ENCODE assay signal across 24 mouse cellular contexts in the genomic region with DNA sequence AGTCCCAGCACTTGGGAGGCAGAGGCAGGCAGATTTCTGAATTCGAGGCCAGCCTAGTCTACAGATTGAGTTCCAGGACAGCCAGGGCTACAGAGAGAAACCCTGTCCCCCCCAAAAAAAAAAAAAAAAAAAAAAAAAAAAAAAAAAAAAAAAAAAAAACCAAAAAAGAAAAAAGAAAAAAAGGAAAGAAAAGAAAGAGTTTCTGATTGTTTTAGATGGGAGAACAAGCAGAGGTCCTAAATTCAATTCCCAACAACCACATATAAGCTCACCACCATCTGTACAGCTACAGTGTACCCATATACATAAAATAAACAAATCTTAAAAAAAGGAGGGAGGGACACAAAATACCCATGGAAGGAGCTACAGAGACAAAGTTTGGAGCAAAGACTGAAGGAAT. TPM values are rescaled to one million over a fixed set of nuclear protein-coding genes. Genes with fewer than 3 reads are reported as not detected.
"Had no signal": no experiment of that assay in that cellular context is flagged by ENCODE, and none has a peak within 500 bp of the region (broad histone marks: within the 10 kb centered on the region; RNA-seq: fewer than 3 reads in every experiment).

No protein-coding gene starts in this region.

RNA-seq across cellular contexts. Expression of a gene that starts 4.8 kb away (rescaled TPM):
- total RNA-seq: common myeloid progenitor, adult 5-6 weeks; gastrocnemius, adult 18-20 months; gastrocnemius, adult 2 months; gastrocnemius, adult 8-10 months; gastrocnemius, postnatal 10 days; gastrocnemius, postnatal 14 days; gastrocnemius, postnatal 25 days; gastrocnemius, postnatal 36 days; gastrocnemius, postnatal 4 days; granulocyte monocyte progenitor cell, adult 5-6 weeks; heart, adult 18-20 months; heart, adult 2 months; heart, adult 8-10 months had no signal
- polyA plus RNA-seq: erythroblast, embryonic 14.5 days; gonadal fat pad, adult 2 months; heart, adult 2 months had no signal

RNA-seq across cellular contexts. Expression of a gene that starts 31.1 kb away (rescaled TPM):
- total RNA-seq: forebrain, postnatal 0 days; gastrocnemius, adult 18-20 months; gastrocnemius, adult 2 months; gastrocnemius, adult 8-10 months; gastrocnemius, postnatal 14 days; gastrocnemius, postnatal 25 days; gastrocnemius, postnatal 36 days; gastrocnemius, postnatal 4 days; heart, adult 18-20 months; heart, adult 2 months; heart, adult 8-10 months had no signal
- polyA plus RNA-seq: embryonic facial prominence, embryonic 10.5 days; embryonic facial prominence, embryonic 11.5 days; embryonic facial prominence, embryonic 13.5 days; embryonic facial prominence, embryonic 14.5 days; embryonic facial prominence, embryonic 15.5 days; forebrain, embryonic 10.5 days; forebrain, embryonic 11.5 days; heart, embryonic 10.5 days had no signal
